8 mouse cellular contexts compared by ENCODE assay signal in the genomic region with DNA sequence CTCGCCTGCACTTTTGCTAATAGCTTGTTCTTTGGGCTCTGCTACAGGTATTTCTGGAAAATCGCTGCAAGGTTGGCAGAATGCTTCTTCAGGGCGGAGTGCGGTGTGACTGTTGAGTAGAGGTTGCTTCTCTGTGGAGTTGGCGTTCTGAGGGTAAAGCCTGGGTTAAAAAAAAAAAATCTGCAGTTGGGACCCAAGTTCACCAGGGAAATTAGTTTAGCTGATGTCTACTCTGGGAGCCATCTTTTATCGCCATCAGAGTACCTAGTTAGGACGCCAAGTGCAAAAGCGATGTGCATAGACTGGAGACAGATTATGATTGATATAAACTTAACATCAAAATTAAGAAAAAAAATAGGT. TPM values are rescaled to one million over a fixed set of nuclear protein-coding genes. Genes with fewer than 3 reads are reported as not detected.
DNase-seq lines count a peak whose midpoint lies in the region; ATAC-seq and TF ChIP-seq lines count a peak whose summit lies in the region.

No protein-coding gene starts in this region.

- H3K79me2 ChIP-seq in myocyte (ENCODE audit: control insufficient read depth, insufficient read depth): peaks cover 15% of the 10 kb centered on the region

- ATAC-seq in kidney, embryonic 16.5 days (ENCODE audit: low FRiP score, low TSS enrichment): no peak; the same call in 1 of the 2 replicates
- ATAC-seq in intestine, embryonic 14.5 days (replicated peaks; ENCODE audit: low FRiP score, low TSS enrichment, low read depth): peak; percentile 19; the same call in 1 of the 2 replicates

- peak overlapping the region; percentile 64 for H3K4me3 ChIP-seq in kidney, embryonic 16.5 days (ENCODE audit: low read length)
- H3K4me3 ChIP-seq in intestine, embryonic 14.5 days (ENCODE audit: low read depth, low read length): peak overlapping the region; percentile 87
- H3K4me3 ChIP-seq in myocyte: peak overlapping the region; percentile 54

- no peak for TF ChIP-seq POLR2A in myocyte (IDR thresholded peaks at IDR 0.05; ENCODE audit: insufficient read length, low read depth)

- H3K9me3 ChIP-seq in kidney, embryonic 16.5 days (ENCODE audit: low read length): no peaks in the 10 kb centered on the region
- H3K9me3 ChIP-seq in intestine, embryonic 14.5 days (ENCODE audit: control insufficient read depth, low read length): no peaks in the 10 kb centered on the region

- no peaks in the 10 kb centered on the region for H3K27me3 ChIP-seq in kidney, embryonic 16.5 days (ENCODE audit: insufficient read depth, low read length)
- H3K27me3 ChIP-seq in intestine, embryonic 14.5 days (replicated peaks; ENCODE audit: control insufficient read depth, insufficient read depth, low read length): no peaks in the 10 kb centered on the region
- no peaks in the 10 kb centered on the region for H3K27me3 ChIP-seq in myocyte (ENCODE audit: control insufficient read depth, insufficient read depth, insufficient read length)

- H3K4me2 ChIP-seq in kidney, embryonic 16.5 days (replicated peaks; ENCODE audit: low read depth, low read length): peak overlapping the region; percentile 70
- H3K4me2 ChIP-seq in intestine, embryonic 14.5 days (ENCODE audit: low read length): peak overlapping the region; percentile 85
- H3K4me2 ChIP-seq in myocyte (ENCODE audit: low read depth): peak overlapping the region; percentile 83

- DNase-seq in kidney, adult 8-10 months: no peak
- peak; percentile 52 for DNase-seq in c-Kit-positive CD71-positive TER-119-negative erythroid progenitor cells, embryonic 14.5 days (ENCODE audit: low read depth)
- DNase-seq in intestine, embryonic 14.5 days (ENCODE audit: low spot score): no peak
- DNase-seq in urinary bladder, postnatal 14 days (ENCODE audit: low spot score): no peak
- no peak for DNase-seq in urinary bladder, adult 18-20 months (ENCODE audit: low spot score in 2 of 2)
- DNase-seq in layer of hippocampus, postnatal 14 days (ENCODE audit: low spot score in 2 of 2): no peak

- peak overlapping the region; percentile 76 for H3K9ac ChIP-seq in kidney, embryonic 16.5 days (replicated peaks; ENCODE audit: low read length)
- peak overlapping the region; percentile 70 for H3K9ac ChIP-seq in intestine, embryonic 14.5 days (ENCODE audit: low read length)

- under 1% methylated on average over 8 of the region's 8 CpGs for WGBS in kidney, embryonic 16.5 days
- 1% methylated on average over 8 of the region's 8 CpGs for WGBS in intestine, embryonic 14.5 days

- H3K27ac ChIP-seq in kidney, embryonic 16.5 days (ENCODE audit: low read length): peak overlapping the region; percentile 87
- H3K27ac ChIP-seq in intestine, embryonic 14.5 days (ENCODE audit: low read depth): peak overlapping the region; percentile 86

- peaks cover 18% of the 10 kb centered on the region for H3K36me3 ChIP-seq in kidney, embryonic 16.5 days (ENCODE audit: insufficient read depth, low read length)
- H3K36me3 ChIP-seq in intestine, embryonic 14.5 days (ENCODE audit: control insufficient read depth, insufficient read depth, low read length): peaks cover 34% of the 10 kb centered on the region
- H3K36me3 ChIP-seq in myocyte (ENCODE audit: control insufficient read depth, insufficient read depth): peaks cover 8% of the 10 kb centered on the region

- H3ac ChIP-seq in myocyte (ENCODE audit: control insufficient read depth, insufficient read length): peak overlapping the region; percentile 24

- H3K4me1 ChIP-seq in kidney, embryonic 16.5 days (ENCODE audit: insufficient read depth, low read length): peaks cover 5% of the 10 kb centered on the region; the same call in 1 of the 2 replicates
- H3K4me1 ChIP-seq in intestine, embryonic 14.5 days (replicated peaks; ENCODE audit: control insufficient read depth, insufficient read depth, low read length): peaks cover 3% of the 10 kb centered on the region; the same call in 1 of the 2 replicates

TF ChIP-seq in myocyte, 11 proteins besides CTCF, POLR2A, EP300 and RAD21:
- TF ChIP-seq TCF12 (IDR thresholded peaks at IDR 0.05; ENCODE audit: insufficient read depth, poor library complexity, severe bottlenecking) (no peak), E2F4 (IDR thresholded peaks at IDR 0.05; ENCODE audit: insufficient read depth) (no peak), TCF3 (IDR thresholded peaks at IDR 0.05; ENCODE audit: insufficient read length, low read depth) (no peak), MYOD1 (IDR thresholded peaks at IDR 0.05; ENCODE audit: control insufficient read depth in 1 of 3, insufficient read length in 2 of 3, low read depth in 2 of 3) (no peak), MAX (IDR thresholded peaks at IDR 0.05; ENCODE audit: low read depth) (no peak)

RNA-seq across cellular contexts. Expression of a gene that starts 0.4 kb away (rescaled TPM):
- 110 and 118 TPM in 2 replicates for polyA plus RNA-seq in kidney, embryonic 16.5 days (2015; fragmentation: Nextera tagmentation; extraction: Ambion mirVana)
- polyA plus RNA-seq in intestine, embryonic 14.5 days (2014; fragmentation: Nextera tagmentation; extraction: Ambion mirVana): 100 and 107 TPM in 2 replicates
- polyA plus RNA-seq in myocyte (2012; fragmentation: generic; extraction: Trizol): 13.0 TPM
- 10 to 100 TPM; 48.8 to 50.7 TPM for total RNA-seq in layer of hippocampus, postnatal 14 days (2021)

RNA-seq across cellular contexts. Expression of a gene that starts 21.1 kb away (rescaled TPM):
- polyA plus RNA-seq in kidney, embryonic 16.5 days (2015; fragmentation: Nextera tagmentation; extraction: Ambion mirVana): 0.58 TPM in 1 of 2 replicates, not detected in the other
- 1.5 and 2.4 TPM in 2 replicates for polyA plus RNA-seq in intestine, embryonic 14.5 days (2014; fragmentation: Nextera tagmentation; extraction: Ambion mirVana)
- polyA plus RNA-seq in myocyte (2012; fragmentation: generic; extraction: Trizol): not detected
- total RNA-seq in layer of hippocampus, postnatal 14 days (2021): not detected

RNA-seq across cellular contexts. Expression of a gene that starts 42.2 kb away (rescaled TPM):
- 134 and 136 TPM in 2 replicates for polyA plus RNA-seq in kidney, embryonic 16.5 days (2015; fragmentation: Nextera tagmentation; extraction: Ambion mirVana)
- 134 and 141 TPM in 2 replicates for polyA plus RNA-seq in intestine, embryonic 14.5 days (2014; fragmentation: Nextera tagmentation; extraction: Ambion mirVana)
- 35.9 TPM for polyA plus RNA-seq in myocyte (2012; fragmentation: generic; extraction: Trizol)
- 10 to 100 TPM; 24.7 to 28.0 TPM for total RNA-seq in layer of hippocampus, postnatal 14 days (2021)

RNA-seq across cellular contexts. Expression of a gene that starts 42.3 kb away (rescaled TPM):
- 58.8 TPM in 2 replicates for polyA plus RNA-seq in kidney, embryonic 16.5 days (2015; fragmentation: Nextera tagmentation; extraction: Ambion mirVana)
- 57.0 and 58.3 TPM in 2 replicates for polyA plus RNA-seq in intestine, embryonic 14.5 days (2014; fragmentation: Nextera tagmentation; extraction: Ambion mirVana)
- 41.5 TPM for polyA plus RNA-seq in myocyte (2012; fragmentation: generic; extraction: Trizol)
- 10 to 100 TPM; 23.1 to 23.4 TPM for total RNA-seq in layer of hippocampus, postnatal 14 days (2021)
